Mouse (Mus musculus): Measurements from ENCODE around the gene Vasp. TPM values are rescaled to one million over a fixed set of nuclear protein-coding genes. Genes with fewer than 3 reads are reported as not detected.

The Vasp gene
- polyA plus RNA-seq, 1 experiment = 30.8 TPM

DNA sequence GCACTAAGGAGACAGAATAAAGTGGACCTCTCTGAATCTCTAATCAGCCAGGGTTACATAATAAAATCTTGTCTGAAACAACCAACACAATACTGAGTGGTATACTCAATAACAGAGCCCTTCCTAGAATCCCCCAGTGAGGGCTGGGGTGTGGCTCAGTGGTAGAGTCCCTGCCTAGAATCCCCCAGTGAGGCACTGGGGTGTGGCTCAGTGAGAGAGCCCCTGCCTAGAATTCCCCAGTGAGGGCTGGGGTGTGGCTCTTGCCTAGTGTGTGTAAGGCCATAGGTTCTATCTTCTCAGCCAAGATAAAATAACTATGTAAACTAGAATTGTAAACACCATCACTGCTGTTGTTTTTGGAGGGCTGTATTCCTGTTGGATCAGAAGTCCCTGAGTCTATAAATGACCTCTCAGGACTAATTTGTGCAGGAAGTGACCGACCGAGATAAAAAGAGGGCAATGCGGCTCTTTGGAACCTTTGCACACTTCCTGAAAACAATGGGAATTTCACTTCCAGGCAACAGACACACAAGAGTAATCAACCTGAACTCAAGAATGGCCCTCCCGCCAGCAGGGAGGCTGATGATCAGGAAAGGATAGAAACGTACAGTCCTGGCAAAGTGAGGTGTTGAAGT lies 60.5 kb downstream of the Vasp start:
- Histone ChIP-seq H3K27me3 (ENCODE audit: control insufficient read depth, insufficient read depth, low read length) (no peaks in the 10 kb centered on the region), H3K27ac (ENCODE audit: insufficient read depth, low read length) (no peak overlapping the region), H3K4me3 (replicated peaks; ENCODE audit: insufficient read depth, low read depth, low read length) (no peak overlapping the region), H3K4me1 (ENCODE audit: control insufficient read depth, insufficient read depth, low read length) (no peaks in the 10 kb centered on the region; the same call in 1 of the 2 replicates)
- WGBS = 64% methylated on average over 5 of the region's 5 CpGs
- no peak for DNase-seq
- TF ChIP-seq POLR2A (IDR thresholded peaks at IDR 0.05; ENCODE audit: borderline replicate concordance, insufficient read depth, low read length) (no peak), CTCF (IDR thresholded peaks at IDR 0.05; ENCODE audit: borderline replicate concordance, insufficient read depth, low read depth, low read length) (no peak)

DNA sequence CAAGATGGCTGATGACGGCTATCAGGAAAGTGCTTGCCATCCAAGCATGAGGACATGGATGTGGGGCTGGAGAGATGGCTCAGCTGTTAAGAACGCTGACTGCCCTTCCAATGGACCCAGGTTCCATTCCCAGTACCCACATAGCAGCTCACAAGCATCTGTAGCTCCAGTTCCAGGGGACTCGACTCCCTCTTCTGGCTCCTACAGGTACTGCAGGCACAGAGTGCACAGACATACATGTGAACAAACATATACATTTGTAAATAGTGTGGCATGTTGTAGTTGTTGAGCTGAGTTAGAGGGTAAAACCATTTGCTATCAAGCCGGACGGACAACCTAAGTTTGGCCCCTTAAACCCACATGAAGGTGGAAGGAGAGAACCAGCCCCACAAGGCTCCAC lies 61.6 kb downstream of the Vasp start:
- TF ChIP-seq POLR2A (IDR thresholded peaks at IDR 0.05; ENCODE audit: borderline replicate concordance, insufficient read depth, low read length) (no peak), CTCF (IDR thresholded peaks at IDR 0.05; ENCODE audit: borderline replicate concordance, insufficient read depth, low read depth, low read length) (peak; percentile 6; the same call in 1 of the 2 replicates)
- Histone ChIP-seq H3K4me3 (replicated peaks; ENCODE audit: insufficient read depth, low read depth, low read length) (no peak overlapping the region), H3K27ac (ENCODE audit: insufficient read depth, low read length) (no peak overlapping the region), H3K27me3 (ENCODE audit: control insufficient read depth, insufficient read depth, low read length) (no peaks in the 10 kb centered on the region), H3K4me1 (ENCODE audit: control insufficient read depth, insufficient read depth, low read length) (no peaks in the 10 kb centered on the region; the same call in 1 of the 2 replicates)
- no peak for DNase-seq
- 92% methylated on average over 5 of the region's 5 CpGs for WGBS

DNA sequence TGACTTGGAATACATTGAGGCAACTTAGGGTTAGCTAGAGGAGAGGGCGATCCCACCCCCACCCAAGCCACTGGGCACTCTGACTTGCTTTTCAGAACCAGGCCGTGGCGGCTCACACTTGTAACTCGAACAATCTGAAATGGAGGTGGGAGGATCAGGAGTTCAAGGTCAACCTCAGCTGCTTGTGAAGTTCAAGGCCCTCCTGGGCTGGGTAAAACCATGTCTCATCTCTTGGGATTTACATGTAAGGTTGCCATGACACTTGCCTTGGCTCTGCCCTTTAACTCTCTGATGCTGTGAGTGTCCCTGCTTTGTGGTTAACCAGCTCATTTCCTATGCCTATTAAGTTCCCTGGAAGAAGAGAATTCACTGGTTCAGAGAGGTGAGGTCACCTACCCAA lies 62.1 kb downstream of the Vasp start:
- WGBS = 78% methylated on average over 4 of the region's 4 CpGs
- Histone ChIP-seq H3K4me3 (replicated peaks; ENCODE audit: insufficient read depth, low read depth, low read length) (no peak overlapping the region), H3K27me3 (ENCODE audit: control insufficient read depth, insufficient read depth, low read length) (no peaks in the 10 kb centered on the region), H3K27ac (ENCODE audit: insufficient read depth, low read length) (no peak overlapping the region), H3K4me1 (ENCODE audit: control insufficient read depth, insufficient read depth, low read length) (no peaks in the 10 kb centered on the region; the same call in 1 of the 2 replicates)
- TF ChIP-seq POLR2A (IDR thresholded peaks at IDR 0.05; ENCODE audit: borderline replicate concordance, insufficient read depth, low read length) (no peak), CTCF (IDR thresholded peaks at IDR 0.05; ENCODE audit: borderline replicate concordance, insufficient read depth, low read depth, low read length) (no peak)
- no peak for DNase-seq

DNA sequence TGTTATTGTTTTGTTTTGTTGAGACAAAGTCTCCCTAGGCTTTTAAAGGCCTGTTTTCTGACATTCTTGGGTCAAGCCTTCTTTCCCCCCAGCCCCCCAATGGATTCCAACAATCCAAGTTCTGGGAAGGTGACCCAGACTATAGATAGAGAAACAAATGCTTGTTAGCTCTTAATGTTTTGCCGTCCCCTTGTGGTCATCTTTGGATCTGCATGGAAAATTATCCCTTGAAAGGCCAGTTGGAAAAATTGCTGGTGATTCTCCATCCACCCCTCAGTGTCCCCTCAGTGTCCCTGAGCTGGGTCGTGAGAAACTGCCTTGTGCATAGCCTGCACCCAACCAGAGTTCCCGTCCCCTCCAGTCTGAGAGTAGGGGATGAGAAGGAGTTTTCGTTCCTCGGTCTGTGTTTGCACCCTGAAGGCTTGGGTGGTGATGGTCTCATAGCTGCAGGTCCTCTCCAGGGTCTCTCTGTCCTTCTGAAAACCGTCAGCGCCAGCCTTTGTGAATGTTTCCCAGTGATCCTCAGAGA lies 62.6 kb downstream of the Vasp start:
- WGBS = 48% methylated on average over 7 of the region's 7 CpGs
- Histone ChIP-seq H3K4me1 (ENCODE audit: control insufficient read depth, insufficient read depth, low read length) (no peaks in the 10 kb centered on the region; the same call in 1 of the 2 replicates), H3K4me3 (replicated peaks; ENCODE audit: insufficient read depth, low read depth, low read length) (no peak overlapping the region), H3K27me3 (ENCODE audit: control insufficient read depth, insufficient read depth, low read length) (no peaks in the 10 kb centered on the region), H3K27ac (ENCODE audit: insufficient read depth, low read length) (no peak overlapping the region)
- TF ChIP-seq POLR2A (IDR thresholded peaks at IDR 0.05; ENCODE audit: borderline replicate concordance, insufficient read depth, low read length) (no peak), CTCF (IDR thresholded peaks at IDR 0.05; ENCODE audit: borderline replicate concordance, insufficient read depth, low read depth, low read length) (peak; percentile 61; the same call in 1 of the 2 replicates)
- peak; percentile 38 to 43 for DNase-seq

DNA sequence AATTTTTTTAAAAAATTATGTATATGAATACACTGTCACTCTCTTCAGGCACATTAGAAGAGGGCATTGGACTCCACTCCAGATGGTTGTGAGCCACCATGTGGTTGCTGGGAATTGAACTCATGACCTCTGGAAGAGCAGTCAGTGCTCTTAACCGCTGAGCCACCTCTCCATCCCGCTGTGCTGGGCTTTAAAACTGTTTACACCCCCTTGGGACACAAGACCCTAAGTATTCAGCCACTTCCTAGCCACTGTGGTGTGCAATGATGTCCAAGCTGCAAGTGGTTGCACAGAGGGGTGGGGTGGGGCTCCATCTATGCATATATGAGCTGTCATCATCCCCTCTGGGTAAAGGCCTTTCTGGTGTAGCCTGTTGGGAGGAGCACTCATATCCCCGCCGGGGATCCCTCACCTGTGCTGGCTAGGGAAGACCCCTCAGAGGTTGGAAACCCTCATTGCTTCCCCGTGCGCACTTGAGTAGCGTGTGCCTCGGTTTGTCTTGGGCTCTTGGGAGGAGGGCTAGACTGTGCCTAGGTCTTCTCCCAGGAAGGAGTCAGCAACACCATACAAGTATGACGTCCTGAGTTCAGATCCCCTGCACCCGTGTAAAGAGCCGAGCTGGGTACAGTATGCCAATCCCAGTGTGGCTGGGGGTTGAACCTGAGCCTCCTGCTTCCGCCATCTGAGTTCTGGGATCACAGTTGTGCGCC lies 63.3 kb downstream of the Vasp start:
- no peak overlapping the region for H3K27ac ChIP-seq (ENCODE audit: insufficient read depth, low read length)
- H3K27me3 ChIP-seq (ENCODE audit: control insufficient read depth, insufficient read depth, low read length) = no peaks in the 10 kb centered on the region
- DNase-seq = no peak
- TF ChIP-seq POLR2A (IDR thresholded peaks at IDR 0.05; ENCODE audit: borderline replicate concordance, insufficient read depth, low read length) = no peak
- no peak for TF ChIP-seq CTCF (IDR thresholded peaks at IDR 0.05; ENCODE audit: borderline replicate concordance, insufficient read depth, low read depth, low read length)
- H3K4me3 ChIP-seq (replicated peaks; ENCODE audit: insufficient read depth, low read depth, low read length) = no peak overlapping the region
- no peaks in the 10 kb centered on the region for H3K4me1 ChIP-seq (ENCODE audit: control insufficient read depth, insufficient read depth, low read length)
- 79% methylated on average over 13 of the region's 13 CpGs for WGBS

Other genes with a start within 250 kb of the Vasp start
- gene Foxa3, start 248.3 kb downstream of the Vasp start, polyA plus RNA-seq (2012; rRNA removed) = not detected in 2 replicates
- 112 and 113 TPM in 2 replicates for gene Sympk, start 247.4 kb downstream of the Vasp start, polyA plus RNA-seq (2012; rRNA removed)
- gene Rsph6a, start 217.1 kb downstream of the Vasp start, polyA plus RNA-seq (2012; rRNA removed) = 0.10 TPM in 1 of 2 replicates, not detected in the other
- 116 and 117 TPM in 2 replicates for gene Dmwd, start 195.6 kb downstream of the Vasp start, polyA plus RNA-seq (2012; rRNA removed)
- 38.9 and 40.1 TPM in 2 replicates for gene Dmpk, start 188.0 kb downstream of the Vasp start, polyA plus RNA-seq (2012; rRNA removed)
- gene Six5, start 177.2 kb downstream of the Vasp start, polyA plus RNA-seq (2012; rRNA removed) = 3.5 and 4.6 TPM in 2 replicates
- 0.80 and 0.90 TPM in 2 replicates for gene Gm4969, start 153.4 kb downstream of the Vasp start, polyA plus RNA-seq (2012; rRNA removed)
- 7.6 and 7.9 TPM in 2 replicates for gene Fbxo46, start 152.0 kb downstream of the Vasp start, polyA plus RNA-seq (2012; rRNA removed)
- gene Qpctl, start 122.5 kb downstream of the Vasp start, polyA plus RNA-seq (2012; rRNA removed) = 15.7 TPM in 2 replicates
- 87.1 and 88.8 TPM in 2 replicates for gene Snrpd2, start 122.1 kb downstream of the Vasp start, polyA plus RNA-seq (2012; rRNA removed)
- gene Gipr, start 105.7 kb downstream of the Vasp start, polyA plus RNA-seq (2012; rRNA removed) = 1.9 and 2.6 TPM in 2 replicates
- gene Eml2, start 95.4 kb downstream of the Vasp start, polyA plus RNA-seq (2012; rRNA removed) = 148 and 176 TPM in 2 replicates
- gene Gpr4, start 59.3 kb downstream of the Vasp start, polyA plus RNA-seq (2012; rRNA removed) = 4.3 and 5.1 TPM in 2 replicates
- 39.1 and 40.1 TPM in 2 replicates for gene Opa3, start 43.5 kb downstream of the Vasp start, polyA plus RNA-seq (2012; rRNA removed)
- 1.1 and 2.0 TPM in 2 replicates for gene Ppm1n, start 8.2 kb upstream of the Vasp start, polyA plus RNA-seq (2012; rRNA removed)
- 96.9 and 101 TPM in 2 replicates for gene Rtn2, start 10.8 kb upstream of the Vasp start, polyA plus RNA-seq (2012; rRNA removed)
- 0.67 and 0.71 TPM in 2 replicates for gene Fosb, start 38.2 kb upstream of the Vasp start, polyA plus RNA-seq (2012; rRNA removed)
- gene Ercc1, start 73.0 kb upstream of the Vasp start, polyA plus RNA-seq (2012; rRNA removed) = 52.2 and 53.9 TPM in 2 replicates
- 12.6 and 12.7 TPM in 2 replicates for gene Cd3eap, start 87.7 kb upstream of the Vasp start, polyA plus RNA-seq (2012; rRNA removed)
- gene Ppp1r13l, start 87.9 kb upstream of the Vasp start, polyA plus RNA-seq (2012; rRNA removed) = 4.1 and 4.8 TPM in 2 replicates
- 45.0 and 46.3 TPM in 2 replicates for gene Ercc2, start 110.2 kb upstream of the Vasp start, polyA plus RNA-seq (2012; rRNA removed)
- 1.7 and 2.1 TPM in 2 replicates for gene Klc3, start 132.3 kb upstream of the Vasp start, polyA plus RNA-seq (2012; rRNA removed)
- 0.08 and 0.11 TPM in 2 replicates for gene Ckm, start 133.0 kb upstream of the Vasp start, polyA plus RNA-seq (2012; rRNA removed)
- 50.3 and 52.8 TPM in 2 replicates for gene Mark4, start 187.0 kb upstream of the Vasp start, polyA plus RNA-seq (2012; rRNA removed)
- gene Exoc3l2, start 191.5 kb upstream of the Vasp start, polyA plus RNA-seq (2012; rRNA removed) = 0.21 and 0.57 TPM in 2 replicates
- 8.6 and 9.2 TPM in 2 replicates for gene Bloc1s3, start 236.6 kb upstream of the Vasp start, polyA plus RNA-seq (2012; rRNA removed)
- 23.0 and 26.2 TPM in 2 replicates for gene Trappc6a, start 236.6 kb upstream of the Vasp start, polyA plus RNA-seq (2012; rRNA removed)
- gene Nkpd1, start 246.0 kb upstream of the Vasp start, polyA plus RNA-seq (2012; rRNA removed) = 1.3 and 1.8 TPM in 2 replicates

Data from cerebellum, adult 2 months (tissue).